Mouse (Mus musculus) ES-CJ7 (cell line): ENCODE measurements around the gene Xdh.
A peak's percentile ranks its signal among the peaks of the same experiment; 100 is the strongest.
"Not testable (repeated sequence)": the region's sequence is repeated elsewhere in the genome, so short reads cannot be mapped to it uniquely, and the experiment has no call there.

ENCODE experiments used
- DNase-seq: peaks from one replicate; pipeline ENCODE4 v3.0.0; 2011; ENCODE audit warnings: low read depth, low spot score

Xdh gene

DNA sequence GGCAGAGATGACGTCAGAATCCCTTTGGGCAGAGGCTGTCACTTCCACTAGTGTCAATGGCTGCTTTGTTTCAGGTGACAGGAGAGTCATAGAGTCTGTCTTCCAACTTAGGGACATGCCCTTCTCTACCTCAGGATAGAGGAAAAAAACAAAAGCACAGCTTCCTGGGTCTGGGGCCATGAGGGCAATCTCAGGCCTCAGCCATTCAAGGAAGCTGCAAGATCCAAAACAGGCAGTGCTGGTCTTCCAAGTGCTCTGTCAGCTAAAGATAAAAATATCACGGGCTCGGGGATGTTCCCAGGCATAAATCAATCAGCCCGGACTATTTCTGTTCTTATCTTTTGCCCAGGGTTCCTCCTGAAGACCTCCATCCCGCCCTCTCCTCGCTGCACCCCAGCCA, 68.7 kb downstream of the Xdh start:
- DNase-seq = no peak

DNA sequence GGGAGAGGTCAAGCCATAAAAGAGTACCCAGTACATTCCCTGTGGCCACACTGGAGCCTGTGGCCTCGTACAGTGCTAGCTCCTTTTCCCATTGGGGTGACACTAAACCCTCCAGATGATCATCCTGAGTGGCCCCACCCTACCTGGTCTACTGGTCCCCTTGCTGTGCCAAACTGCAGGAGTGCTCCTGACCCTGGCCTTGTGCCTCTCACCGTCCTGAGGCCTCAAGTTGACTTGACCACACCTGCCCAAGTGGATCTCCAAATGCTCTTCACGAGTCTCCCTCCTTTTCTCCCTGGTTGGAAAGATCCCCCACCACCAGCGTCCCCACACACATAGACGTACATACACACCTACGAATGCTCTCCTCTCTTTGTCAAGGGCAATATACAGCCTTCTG, 69.7 kb downstream of the Xdh start:
- DNase-seq = no peak

DNA sequence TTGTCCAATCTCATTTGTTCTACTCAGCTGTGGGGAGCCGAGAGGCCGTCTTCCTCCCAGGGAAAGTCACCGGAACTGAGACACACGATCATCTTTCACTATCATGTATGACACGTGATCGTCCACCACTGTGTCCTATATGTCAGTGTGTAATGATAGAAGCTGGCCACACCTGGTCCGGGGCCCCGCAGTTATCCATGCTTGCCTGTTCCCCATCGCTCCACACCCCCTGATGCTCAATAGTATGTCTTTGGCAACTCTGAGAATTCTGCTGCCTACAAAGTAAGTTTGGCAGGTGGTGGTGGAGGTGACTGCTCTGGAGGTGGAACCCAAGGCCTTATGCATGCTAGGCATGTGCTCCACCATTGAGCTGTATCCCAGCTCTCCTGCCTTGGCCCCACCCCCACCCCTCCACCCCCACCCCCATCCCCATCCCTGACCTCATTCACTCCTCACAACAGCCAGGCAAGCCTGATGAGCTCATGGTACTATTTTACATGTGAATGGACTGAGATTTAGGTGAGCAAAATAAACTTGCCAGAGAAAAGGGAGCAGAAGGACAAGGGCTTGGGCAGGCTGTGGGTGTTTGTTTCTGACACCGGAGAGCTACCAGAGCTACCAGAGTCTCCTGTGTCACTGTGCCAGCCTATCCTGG, 70.6 kb downstream of the Xdh start:
- DNase-seq = peak; percentile 53

DNA sequence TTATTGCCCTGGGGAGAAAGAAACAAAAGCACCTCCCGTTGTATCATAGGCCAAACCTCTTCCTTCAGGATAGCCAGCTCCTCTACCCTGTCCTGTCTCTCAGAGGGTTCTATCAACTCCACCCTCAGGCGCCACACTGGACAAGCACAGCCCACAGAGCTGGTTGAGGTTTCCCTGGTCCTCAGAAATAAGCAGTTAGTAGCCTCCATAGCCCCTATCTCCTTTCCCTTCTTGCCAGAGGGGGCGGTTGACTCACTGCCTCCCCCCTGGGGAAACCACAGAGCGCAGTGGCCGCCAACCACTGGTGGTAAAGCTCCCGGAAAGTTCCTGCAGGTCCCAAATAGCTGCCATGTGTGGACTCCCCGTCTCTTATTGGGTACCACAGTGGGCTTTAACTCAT, 74.3 kb downstream of the Xdh start:
- no peak for DNase-seq

- DNase-seq = no peak
Measured at GRCm38 (mm10) chr17:73875268-73875667, 74.7 kb downstream of the Xdh start.

DNA sequence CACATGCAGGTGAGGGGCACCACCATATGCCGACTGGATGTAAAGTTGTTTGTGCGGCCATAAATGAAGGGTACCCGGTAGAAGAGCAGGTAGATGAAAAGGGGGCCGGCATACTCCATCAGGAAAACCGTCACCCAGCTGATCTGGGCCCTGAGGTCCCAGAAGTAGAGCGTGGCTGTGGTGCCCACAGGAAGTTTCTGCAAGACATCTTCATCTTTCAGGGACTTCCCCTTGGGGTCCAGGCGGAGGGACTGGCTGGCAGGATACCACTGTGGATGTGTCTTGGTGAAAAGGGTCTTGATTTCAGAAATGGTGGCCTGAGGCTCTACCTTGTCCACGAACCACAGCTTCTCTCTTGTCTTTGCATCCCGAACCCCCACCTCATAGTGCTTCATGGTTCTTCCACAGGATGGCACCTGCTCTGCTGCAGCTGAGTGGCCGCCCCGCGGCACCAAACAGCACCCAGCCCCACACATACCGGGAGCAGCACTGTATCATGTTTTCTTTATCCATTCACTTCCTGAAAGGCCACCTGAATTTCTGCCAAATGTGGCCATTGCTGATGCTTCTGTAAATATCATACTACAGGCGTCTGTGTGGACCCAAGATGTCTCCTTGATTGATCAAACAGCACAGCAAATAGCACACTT, 78.9 kb downstream of the Xdh start:
- no peak for DNase-seq

GRCm38 (mm10) chr17:73869008-73869685, 80.8 kb downstream of the Xdh start:
- DNase-seq = no peak

- DNase-seq = no peak
Measured at GRCm38 (mm10) chr17:73853717-73854116, 96.3 kb downstream of the Xdh start.

GRCm38 (mm10) chr17:73853041-73853440, 97.0 kb downstream of the Xdh start:
- DNase-seq = no peak

GRCm38 (mm10) chr17:73847399-73847798, 102.6 kb downstream of the Xdh start:
- DNase-seq = no peak

GRCm38 (mm10) chr17:73845632-73846031, 104.4 kb downstream of the Xdh start:
- no peak for DNase-seq

DNA sequence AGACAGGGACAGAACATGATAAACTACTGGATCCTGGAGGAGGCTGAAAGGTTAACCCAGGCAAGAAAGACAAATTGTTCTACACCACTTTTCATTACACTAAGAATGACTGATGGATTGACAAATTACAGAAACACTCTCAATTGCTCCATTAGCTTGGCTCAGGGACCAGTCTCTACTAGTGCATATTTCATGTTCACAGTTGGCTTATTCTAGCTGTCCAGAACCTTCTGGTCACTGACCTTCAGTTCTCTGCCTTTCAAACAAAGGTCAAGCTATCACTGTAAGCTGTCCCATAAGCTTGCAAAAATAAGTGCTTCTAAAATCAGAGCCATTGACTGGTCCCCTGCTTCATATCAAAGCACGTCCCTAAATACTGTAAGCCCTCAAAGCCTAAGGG, 107.0 kb downstream of the Xdh start:
- DNase-seq = no peak

DNA sequence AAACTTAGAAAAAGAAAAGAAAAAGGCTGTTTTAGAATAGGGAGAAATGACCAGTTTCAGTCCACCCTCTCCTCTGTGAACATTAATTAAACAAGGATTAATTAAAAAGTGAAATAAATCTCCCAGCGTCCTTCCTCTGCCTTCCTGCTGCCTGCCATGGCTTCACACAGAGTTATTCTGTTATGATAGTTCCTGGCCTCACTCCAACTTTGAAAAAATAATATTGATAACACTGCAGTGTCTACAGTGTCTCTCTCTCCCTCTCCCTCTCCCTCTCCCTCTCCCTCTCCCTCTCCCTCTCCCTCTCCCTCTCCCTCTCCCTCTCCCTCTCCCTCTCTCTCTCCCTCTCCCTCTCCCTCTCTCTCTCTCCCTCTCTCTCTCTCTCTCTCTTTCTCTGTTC, 110.1 kb downstream of the Xdh start:
- DNase-seq = not testable (repeated sequence)

- DNase-seq = no peak
Measured at GRCm38 (mm10) chr17:73839086-73839835, 110.7 kb downstream of the Xdh start.

- no peak for DNase-seq
Measured at GRCm38 (mm10) chr17:73837244-73837643, 112.8 kb downstream of the Xdh start.

GRCm38 (mm10) chr17:73836601-73837000, 113.4 kb downstream of the Xdh start:
- DNase-seq = no peak
